Mouse (Mus musculus): ENCODE measurements around the gene St6galnac4. TPM values are rescaled to one million over a fixed set of nuclear protein-coding genes. Genes with fewer than 3 reads are reported as not detected.

The St6galnac4 gene
- total RNA-seq, 2 experiments from 2014 or later: 40.4 to 44.8 TPM

DNA sequence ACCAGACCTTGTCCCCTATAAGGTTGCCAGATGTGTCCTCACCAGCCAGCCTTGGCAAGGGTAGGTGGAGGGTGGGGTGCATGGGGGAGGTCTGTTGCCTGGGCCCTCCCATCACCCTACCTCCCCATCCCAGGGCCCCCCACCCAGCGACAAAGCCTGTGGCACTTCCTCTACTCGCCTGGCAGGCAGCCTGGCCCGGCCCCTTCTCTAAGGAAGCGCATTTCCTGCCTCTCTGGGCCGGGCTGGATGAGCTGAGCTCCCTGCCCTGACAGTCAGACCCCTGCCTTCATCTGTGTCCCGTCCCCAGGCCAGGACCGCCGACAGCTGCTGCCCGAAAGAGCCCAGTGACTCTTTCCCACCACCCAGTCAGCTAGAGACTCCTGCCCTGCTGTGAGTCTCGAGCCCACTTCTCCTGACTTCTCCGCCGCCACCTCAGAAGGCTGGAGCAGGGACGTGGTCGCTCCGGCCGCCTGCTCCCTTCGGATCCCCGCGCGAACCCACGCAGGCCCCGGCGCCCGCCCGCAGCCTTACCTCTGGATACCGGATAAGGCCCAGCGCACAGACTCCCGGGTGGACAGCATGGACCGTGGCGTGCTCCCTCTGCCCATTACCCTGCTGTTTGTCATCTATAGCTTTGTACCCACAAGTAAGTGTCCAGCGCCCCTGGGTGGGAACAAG, 59.6 kb downstream of the St6galnac4 start, which contains the start of gene Eng:
TSS of gene Eng (plus strand) at position 217 of the 678 bp plus-strand sequence.
- DNase-seq (ENCODE audit: low spot score in 2 of 2): no peak

DNA sequence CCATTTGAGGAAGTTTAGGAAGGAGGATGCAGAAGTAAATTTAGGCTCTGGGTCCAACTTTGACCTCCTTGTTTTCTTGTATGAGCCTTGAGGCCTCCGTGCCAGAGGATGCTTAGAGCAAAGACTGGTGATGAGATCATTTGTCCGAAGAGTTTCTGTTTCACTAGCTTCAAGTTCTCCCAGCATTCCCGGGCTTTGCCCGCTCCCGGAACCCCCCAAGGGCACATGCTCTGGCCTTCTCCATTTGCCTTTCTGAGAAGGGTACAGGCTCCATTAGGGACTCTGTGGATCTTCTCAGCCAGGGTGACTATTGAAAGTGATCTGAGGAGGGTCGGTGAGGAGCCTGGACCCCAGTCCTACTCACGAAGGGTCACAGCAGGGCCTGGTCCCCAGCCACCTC, 60.5 kb downstream of the St6galnac4 start:
- DNase-seq (ENCODE audit: low spot score in 2 of 2): no peak

Other genes with a start within 250 kb of the St6galnac4 start
- gene Ciz1, start 234.8 kb upstream of the St6galnac4 start, total RNA-seq (2021): 10 to 100 TPM; 69.3 to 77.0 TPM
- gene Dnm1, start 233.8 kb upstream of the St6galnac4 start, total RNA-seq (2021): 1,000 to 10,000 TPM; 1,288 to 1,307 TPM
- 100 to 1,000 TPM; 153 to 155 TPM for gene 1110008P14Rik, start 205.2 kb upstream of the St6galnac4 start, total RNA-seq (2021)
- under 1 TPM in 1 of 2 experiments, not detected in 1; 0.51 TPM for gene Lcn2, start 198.8 kb upstream of the St6galnac4 start, total RNA-seq (2021)
- gene Ptges2, start 191.2 kb upstream of the St6galnac4 start, total RNA-seq (2021): 10 to 100 TPM; 35.1 to 41.4 TPM
- 1 to 10 TPM; 4.6 to 4.8 TPM for gene Naif1, start 136.6 kb upstream of the St6galnac4 start, total RNA-seq (2021)
- 10 to 100 TPM; 57.2 to 59.5 TPM for gene Slc25a25, start 135.7 kb upstream of the St6galnac4 start, total RNA-seq (2021)
- 10 to 100 TPM; 76.0 to 77.2 TPM for gene Fam102a, start 51.8 kb upstream of the St6galnac4 start, total RNA-seq (2021)
- gene Dpm2, start 16.2 kb upstream of the St6galnac4 start, total RNA-seq (2021): 10 to 100 TPM; 78.9 to 81.8 TPM
- 1 to 10 TPM; 3.3 to 3.5 TPM for gene Pip5kl1, start 12.3 kb upstream of the St6galnac4 start, total RNA-seq (2021)
- gene 9430097D07Rik, start 11.4 kb upstream of the St6galnac4 start, total RNA-seq (2021): under 1 TPM; 0.20 to 0.43 TPM
- gene St6galnac6, start 12.6 kb downstream of the St6galnac4 start, total RNA-seq (2021): 100 to 1,000 TPM; 134 to 142 TPM
- gene Ak1, start 34.7 kb downstream of the St6galnac4 start, total RNA-seq (2021): 100 to 1,000 TPM; 128 to 131 TPM
- gene Eng, start 59.5 kb downstream of the St6galnac4 start, total RNA-seq (2021): 10 to 100 TPM; 14.9 to 16.7 TPM
- gene Fpgs, start 117.0 kb downstream of the St6galnac4 start, total RNA-seq (2021): 1 to 10 TPM; 8.5 to 9.9 TPM
- 100 to 1,000 TPM; 119 to 123 TPM for gene Cdk9, start 126.0 kb downstream of the St6galnac4 start, total RNA-seq (2021)
- gene Sh2d3c, start 134.0 kb downstream of the St6galnac4 start, total RNA-seq (2021): 10 to 100 TPM; 16.6 to 19.4 TPM
- 1 to 10 TPM; 1.5 to 1.8 TPM for gene 6330409D20Rik, start 153.9 kb downstream of the St6galnac4 start, total RNA-seq (2021)
- gene Tor2a, start 170.1 kb downstream of the St6galnac4 start, total RNA-seq (2021): 10 to 100 TPM; 30.2 to 32.1 TPM
- 1 to 10 TPM in 1 of 2 experiments, under 1 TPM in 1; 0.94 to 1.2 TPM for gene Ttc16, start 188.5 kb downstream of the St6galnac4 start, total RNA-seq (2021)
- gene Ptrh1, start 188.7 kb downstream of the St6galnac4 start, total RNA-seq (2021): 1 to 10 TPM; 6.0 to 7.5 TPM
- 1 to 10 TPM; 1.5 to 1.7 TPM for gene Cfap157, start 197.3 kb downstream of the St6galnac4 start, total RNA-seq (2021)

Measured in layer of hippocampus, adult 18-20 months (tissue).